Mouse (Mus musculus) spleen, adult 18-20 months (tissue): Measurements from ENCODE around the gene Pes1.

ENCODE experiments used
- DNase-seq, 2 experiments: peaks; one replicate each; pipeline ENCODE4 v3.0.0; 2022; ENCODE audit warnings: mixed read lengths in 2 of 2

The Pes1 gene

DNA sequence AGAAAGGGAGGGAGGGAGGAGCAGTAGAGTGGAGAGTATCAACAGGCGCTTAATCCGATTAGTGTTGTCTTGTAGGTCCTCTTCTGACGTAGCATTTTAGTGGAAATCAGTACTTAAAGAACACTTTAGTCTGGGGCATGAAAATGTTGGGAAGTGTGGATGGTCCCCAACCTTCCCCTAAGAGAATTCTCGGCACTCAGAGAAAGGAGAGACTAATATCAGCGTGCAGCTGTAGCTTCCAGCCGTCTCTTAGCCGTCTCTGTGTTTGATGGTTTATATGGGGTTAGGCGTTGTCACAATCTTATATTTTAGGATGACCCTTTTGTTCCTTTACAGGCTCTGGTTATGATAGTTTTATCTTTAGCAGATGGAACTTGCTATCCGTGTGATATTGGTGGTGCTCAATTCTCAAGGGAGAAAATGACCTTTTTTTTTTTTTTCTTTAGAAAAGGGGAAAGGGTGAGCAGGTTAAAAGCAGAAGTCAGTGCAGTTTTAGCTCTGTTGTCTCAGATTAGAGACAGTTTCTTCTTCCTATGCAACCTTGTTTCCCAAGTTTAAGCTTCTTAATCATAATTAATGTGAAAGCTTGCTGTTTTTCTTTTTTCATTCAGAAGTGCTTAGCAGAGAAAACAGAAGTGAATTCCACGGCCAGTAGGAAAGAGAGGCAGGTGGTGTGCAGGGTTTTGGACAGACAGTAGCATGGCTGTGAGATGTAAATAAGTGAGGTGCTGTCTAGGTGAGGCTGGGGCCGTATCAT lies 819 bp downstream of the Pes1 start:
- DNase-seq = no peak

GRCm38 (mm10) chr11:3969837-3970236 lies 6.1 kb downstream of the Pes1 start:
- no peak for DNase-seq

DNA sequence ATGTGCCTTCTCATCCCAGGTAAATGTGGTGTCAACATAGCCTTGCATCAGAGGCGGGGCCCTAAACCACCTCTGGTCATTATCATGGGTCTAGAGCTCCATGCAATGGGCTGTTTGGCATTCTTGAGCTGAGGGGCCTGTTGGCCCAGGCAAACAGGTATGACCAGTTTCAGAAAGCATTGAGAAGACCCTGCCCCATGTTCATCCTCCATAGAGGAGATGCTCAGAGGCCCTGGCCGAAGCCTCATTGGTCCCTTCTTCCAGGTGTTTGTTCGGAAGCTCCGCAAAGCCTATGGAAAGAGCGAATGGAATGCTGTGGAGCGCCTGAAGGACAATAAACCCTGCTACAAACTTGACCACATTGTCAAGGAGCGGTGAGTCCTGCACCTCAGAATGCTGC lies 6.6 kb downstream of the Pes1 start:
- peak in 1 of 2 experiments; percentile 0 for DNase-seq

- DNase-seq = no peak
Measured at GRCm38 (mm10) chr11:3973081-3973480, 9.3 kb downstream of the Pes1 start.

DNA sequence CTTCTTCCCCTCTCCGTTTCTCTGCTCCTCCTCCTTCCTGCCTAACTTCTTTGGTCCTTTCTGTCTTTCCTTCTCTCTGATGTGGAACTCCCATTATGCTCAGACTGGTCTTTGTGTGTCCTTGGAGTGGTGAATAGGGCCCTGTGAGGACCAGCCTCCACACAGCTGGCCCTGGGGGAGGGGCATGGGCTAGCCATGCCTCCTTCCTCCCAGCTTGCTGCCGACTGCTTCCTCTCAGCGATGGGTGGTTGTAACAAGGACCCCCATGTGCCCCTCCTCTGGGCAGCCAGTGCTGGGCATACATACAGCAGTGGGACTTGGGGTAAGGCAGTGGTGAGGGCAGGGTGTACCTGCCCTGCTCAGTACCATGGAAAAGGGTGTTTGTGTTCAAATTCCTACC lies 10.5 kb downstream of the Pes1 start:
- DNase-seq = no peak

GRCm38 (mm10) chr11:3976678-3977077 lies 12.9 kb downstream of the Pes1 start, which contains the start of gene 4930556J24Rik:
4930556J24Rik (minus strand) TSS chr11:3976778.
- no peak for DNase-seq

DNA sequence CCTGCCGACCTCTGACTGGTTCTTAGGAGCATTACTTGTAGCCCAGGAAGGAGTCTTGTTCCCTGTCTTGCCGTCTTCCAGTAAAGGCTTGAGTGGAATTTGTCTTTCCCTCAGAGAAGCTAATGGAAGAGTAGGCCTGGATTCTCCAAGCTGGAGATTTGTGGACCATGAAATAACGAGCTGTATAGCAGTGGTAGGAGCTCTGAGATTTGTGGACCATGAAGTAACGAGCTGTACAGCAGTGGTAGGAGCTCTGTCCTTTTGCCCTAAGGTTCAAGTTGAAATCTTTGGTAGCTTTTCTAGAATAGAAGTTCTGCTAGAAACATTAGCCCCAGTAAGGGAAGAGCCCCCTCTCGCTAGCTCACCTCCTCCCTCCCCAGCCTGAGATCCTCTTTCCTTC lies 14.6 kb downstream of the Pes1 start:
- DNase-seq = no peak

DNA sequence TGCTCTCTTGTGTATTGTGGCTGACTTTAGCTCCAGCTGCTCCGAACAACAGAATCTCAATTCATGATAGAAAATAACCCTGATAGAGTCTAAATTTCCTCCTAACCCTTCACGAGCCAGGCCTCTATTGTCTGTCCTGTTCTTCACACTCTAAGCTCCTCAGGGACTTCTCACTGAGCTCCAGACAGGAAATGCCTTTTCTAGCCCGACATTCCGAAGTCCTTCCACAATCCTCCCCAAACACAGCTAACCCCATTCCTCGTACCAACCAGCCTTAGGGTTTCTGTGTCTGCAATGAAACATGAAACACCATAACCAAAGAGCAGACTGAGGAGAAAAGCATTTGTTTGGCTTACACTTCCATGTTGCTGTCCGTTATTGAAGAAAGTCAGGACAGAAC lies 17.8 kb downstream of the Pes1 start:
- DNase-seq = no peak

DNA sequence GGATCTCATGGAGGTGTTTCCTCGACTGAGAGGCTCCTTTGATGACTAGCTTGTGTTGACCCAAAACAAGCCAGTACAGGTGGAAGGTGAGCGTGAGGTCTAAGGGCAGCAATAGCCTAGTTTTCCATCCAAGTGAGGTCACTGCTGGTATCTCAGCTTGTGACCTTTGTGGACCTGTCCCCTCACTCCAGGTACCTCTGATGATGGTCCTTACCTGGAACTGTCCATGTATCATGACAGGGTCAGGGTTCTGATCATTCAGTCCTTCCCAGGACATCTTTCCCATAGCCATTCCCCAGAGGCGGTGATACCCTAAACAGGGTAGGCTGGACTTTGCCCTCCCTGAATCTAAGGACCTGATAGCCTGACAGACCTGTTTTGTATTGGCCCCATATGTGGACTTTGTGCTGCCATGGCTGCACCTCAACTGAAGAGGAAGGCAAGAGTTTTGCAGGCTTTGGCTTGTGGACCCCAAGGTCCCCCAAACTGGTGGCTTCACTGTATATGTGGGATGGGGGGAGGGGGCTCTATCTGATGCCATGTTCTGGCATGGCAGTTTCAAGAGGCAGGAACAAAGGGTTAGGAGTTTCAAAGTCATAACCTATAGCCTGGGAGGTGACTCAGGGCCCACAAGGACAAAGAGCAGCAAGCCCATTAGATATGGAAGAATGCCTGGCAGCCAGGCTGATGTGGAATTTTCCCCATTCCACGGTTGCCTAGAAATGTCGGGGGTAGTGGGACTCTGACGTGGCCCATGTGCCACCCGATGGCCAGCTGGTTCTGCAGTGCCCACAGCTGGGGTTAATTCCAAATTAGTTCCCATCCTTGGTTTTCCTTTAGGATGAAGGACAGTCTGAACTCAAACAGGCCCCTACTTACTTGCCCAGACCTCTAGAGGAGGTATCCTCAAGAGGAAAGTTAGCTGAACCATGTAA lies 18.8 kb downstream of the Pes1 start:
- DNase-seq = no peak

DNA sequence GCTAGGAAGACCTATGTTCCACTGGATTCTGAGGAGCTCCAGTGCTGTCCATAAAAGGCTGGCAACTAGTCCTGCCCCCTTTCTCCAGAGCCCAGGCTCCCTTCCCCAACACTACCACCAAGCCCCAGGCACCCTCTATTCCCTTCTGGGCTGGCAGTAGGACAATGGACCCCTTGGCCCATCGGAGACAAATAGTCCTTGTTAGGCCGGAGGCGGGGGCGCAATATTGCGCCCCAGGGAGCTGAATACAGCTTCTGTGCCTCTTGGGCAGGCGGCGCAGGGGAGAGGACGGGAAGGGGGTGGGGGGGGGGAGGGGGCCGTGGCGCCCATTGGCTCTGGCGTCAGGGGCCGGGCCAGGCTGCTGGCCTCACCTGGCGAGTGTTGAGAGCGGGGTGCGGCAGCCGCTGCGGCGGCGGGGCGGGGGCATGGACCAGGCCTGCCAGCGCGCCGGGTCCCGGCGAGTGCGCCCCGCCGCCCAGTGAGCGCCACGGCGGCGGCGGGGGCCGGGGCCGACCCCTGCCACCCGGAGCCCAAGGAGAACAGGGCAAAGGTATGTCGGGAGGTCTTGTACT lies 19.6 kb downstream of the Pes1 start, which contains the start of gene Gal3st1:
Gene Gal3st1 (plus strand): TSS at position 346 of the 572 bp plus-strand sequence.
- DNase-seq = no peak

DNA sequence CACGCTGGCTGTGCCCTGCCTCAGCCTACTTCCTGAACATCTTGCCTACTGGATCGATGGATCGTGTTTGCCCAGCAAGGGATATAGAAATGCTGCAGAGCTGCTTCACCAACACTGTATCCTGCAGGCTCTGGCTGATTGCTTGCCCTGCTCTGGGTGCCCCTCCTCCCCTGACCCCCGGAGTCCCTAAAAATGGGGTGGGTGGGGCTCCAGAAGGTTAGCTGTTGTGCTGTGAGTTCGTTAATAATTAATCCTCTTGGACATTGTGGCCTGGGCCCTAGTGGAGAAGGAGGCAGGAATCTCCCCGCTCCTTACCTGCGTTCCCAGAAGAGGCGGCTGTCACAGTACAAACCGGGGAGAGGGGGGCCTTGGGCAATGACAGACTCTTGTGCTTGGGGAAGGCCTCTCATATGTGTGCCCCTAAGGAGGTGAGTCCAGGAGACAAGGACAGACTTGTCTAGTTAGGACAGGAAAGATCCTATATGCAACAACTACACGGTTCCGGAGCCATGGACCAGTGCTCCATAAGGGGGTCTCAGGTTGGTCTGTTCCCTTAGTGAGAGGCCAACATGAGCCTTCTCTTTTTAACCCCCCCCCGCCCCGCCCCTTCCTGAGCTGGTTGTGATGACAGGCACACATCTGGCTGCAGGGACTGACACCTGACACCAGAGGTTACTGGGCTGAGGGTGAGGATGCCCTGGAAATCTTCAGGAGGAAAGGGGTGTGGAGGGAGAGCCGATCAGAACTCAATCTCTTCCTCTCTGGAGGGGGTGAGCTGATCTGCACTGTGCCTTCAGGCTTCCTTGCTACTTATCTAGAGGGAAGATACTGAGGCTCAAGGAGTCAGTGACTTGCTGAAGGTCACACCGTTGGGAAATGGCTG lies 20.3 kb downstream of the Pes1 start:
- DNase-seq = no peak

DNA sequence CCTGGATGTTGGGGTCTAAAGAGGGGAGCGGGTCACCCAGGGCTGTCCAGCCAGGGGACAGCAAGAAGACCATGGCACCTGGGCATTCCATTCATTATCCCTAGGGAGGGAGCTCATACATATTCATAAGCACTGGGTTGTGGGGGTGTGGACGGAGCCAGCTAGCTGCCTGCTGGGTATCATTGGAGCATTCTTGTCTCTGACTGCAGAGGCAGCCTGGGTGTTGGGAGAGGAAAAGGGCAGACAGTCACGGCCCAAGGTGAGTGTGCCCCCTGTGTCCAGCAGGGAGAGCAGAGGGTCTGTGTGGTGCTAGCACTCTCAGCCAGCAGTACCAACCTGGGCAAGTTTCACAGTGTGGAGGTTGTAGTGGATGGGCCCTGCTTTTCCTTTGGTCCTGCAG lies 26.0 kb downstream of the Pes1 start:
- DNase-seq = no peak

DNA sequence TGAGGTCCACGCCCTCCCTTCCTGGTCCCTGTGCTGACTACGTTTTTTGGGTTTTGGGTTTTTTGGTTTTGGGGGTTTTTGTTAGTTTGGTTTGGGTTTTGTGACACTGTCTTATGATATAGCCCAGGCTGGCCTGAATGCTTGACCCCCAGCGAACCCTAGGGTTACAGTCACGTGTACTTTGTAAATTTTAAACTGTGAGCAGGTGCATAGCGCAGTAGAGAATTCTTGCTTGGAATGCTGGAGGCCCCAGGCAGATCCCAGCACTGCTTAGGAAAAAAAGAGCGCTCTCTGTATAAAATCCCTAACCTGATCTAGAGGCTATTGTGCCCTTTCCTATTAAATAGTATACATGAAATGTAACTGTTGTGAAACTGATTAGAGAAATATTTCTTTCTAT lies 29.4 kb downstream of the Pes1 start:
- DNase-seq = no peak

- DNase-seq = no peak
Measured at GRCm38 (mm10) chr11:3993914-3994313, 30.1 kb downstream of the Pes1 start.

- DNase-seq = no peak
Measured at GRCm38 (mm10) chr11:3995511-3995910, 31.7 kb downstream of the Pes1 start.

DNA sequence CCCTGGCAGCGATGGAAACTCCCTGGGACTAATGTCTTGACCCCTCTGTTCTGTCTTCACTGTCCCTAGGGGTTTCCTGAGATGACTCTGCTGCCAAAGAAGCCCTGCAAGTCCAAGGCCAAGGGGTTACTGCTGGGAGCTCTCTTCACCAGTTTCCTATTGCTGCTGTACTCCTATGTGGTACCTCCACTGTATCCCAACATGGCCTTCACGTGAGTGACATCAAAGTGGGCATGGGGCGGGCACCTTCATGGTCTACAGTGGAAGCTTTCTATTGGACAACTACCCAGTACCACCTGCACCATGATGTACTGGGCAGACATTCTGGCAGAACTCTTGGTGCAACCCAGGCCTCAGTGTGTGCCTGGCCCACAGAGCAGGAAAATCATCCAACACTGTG lies 33.1 kb downstream of the Pes1 start:
- DNase-seq = no peak

DNA sequence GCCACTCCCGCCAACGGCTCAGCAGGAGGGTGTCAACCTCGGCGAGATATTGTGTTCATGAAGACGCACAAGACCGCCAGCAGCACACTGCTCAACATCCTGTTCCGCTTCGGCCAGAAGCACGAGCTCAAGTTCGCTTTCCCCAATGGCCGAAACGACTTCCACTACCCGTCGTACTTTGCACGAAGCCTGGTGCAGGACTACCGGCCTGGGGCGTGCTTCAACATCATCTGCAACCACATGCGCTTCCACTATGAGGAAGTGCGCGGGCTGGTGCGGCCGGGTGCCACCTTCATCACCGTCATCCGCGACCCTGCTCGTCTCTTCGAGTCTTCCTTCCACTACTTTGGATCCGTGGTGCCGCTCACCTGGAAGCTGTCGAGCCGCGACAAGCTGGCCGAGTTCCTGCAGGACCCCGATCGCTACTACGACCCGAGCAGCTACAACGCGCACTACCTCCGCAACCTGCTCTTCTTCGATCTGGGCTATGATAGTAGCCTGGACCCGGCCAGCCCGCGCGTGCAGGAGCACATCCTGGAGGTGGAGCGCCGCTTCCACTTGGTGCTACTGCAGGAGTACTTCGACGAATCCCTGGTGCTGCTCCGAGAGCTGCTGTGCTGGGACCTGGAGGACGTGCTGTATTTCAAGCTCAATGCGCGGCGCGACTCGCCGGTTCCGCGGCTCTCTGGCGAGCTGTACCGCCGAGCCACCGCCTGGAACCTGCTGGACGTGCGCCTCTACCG lies 34.4 kb downstream of the Pes1 start:
- no peak for DNase-seq

GRCm38 (mm10) chr11:3999547-3999946 lies 35.8 kb downstream of the Pes1 start:
- DNase-seq = no peak

- peak in 1 of 2 experiments; percentile 49 for DNase-seq
Measured at GRCm38 (mm10) chr11:4001603-4002002, 37.8 kb downstream of the Pes1 start.

DNA sequence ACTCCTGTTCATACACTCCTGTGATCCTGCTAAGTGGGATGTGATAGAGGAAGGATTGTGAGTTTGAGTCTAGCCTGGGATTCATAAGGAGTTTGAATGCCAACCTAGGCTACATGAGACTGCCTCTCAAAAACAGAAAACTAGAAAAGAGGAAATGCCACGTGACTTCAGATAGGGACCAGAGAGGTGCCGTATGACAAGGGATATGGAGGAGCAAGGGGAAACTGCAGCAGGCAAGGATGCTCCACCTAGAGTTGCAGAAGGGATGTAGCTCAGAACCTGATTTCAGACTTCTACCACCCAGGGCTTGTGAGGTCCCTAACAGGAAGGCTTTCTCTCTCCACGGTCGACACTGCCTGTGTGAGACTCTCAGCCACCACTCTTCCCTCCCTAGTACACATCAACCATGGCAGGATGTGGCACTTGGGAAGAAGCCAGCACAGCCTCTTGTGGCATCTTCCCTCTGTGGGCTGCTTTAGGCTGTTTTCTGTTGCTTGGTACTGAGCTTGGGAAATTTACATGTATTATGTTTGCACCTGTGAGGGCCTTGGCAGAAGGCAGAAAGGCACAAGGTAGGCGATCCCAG lies 41.5 kb downstream of the Pes1 start:
- no peak for DNase-seq

DNA sequence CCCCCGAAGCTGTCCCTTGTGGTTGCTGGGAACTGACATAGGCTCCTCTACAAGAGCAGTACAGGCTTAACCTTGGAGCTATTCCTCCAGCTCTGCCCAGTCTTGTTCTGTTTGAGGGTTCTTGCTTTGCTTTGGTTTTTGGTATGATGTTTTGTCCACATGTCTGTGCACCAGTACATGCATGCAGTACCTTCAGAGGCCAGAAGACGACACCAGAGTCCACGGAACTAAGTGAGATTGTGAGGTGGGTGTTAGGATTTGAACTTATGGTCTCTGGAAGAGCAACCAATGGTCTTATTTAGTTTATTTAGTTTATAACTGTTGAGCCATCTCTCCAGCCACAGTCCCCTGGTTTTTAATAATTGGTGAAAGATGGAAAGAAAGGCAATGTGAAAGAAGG lies 42.7 kb downstream of the Pes1 start:
- no peak for DNase-seq
